Mouse (Mus musculus) lung, postnatal 36 days (tissue): Measurements from ENCODE around the gene Olfr958.

ENCODE experiments used
- DNase-seq: peaks from one replicate; pipeline ENCODE4 v3.0.0; 2022; ENCODE audit warnings: mixed read lengths

The Olfr958 gene

GRCm38 (mm10) chr9:39553946-39554345 is at the start of gene Olfr958:
Gene Olfr958, minus strand, starts transcription at chr9:39554054.
- DNase-seq = no peak

DNA sequence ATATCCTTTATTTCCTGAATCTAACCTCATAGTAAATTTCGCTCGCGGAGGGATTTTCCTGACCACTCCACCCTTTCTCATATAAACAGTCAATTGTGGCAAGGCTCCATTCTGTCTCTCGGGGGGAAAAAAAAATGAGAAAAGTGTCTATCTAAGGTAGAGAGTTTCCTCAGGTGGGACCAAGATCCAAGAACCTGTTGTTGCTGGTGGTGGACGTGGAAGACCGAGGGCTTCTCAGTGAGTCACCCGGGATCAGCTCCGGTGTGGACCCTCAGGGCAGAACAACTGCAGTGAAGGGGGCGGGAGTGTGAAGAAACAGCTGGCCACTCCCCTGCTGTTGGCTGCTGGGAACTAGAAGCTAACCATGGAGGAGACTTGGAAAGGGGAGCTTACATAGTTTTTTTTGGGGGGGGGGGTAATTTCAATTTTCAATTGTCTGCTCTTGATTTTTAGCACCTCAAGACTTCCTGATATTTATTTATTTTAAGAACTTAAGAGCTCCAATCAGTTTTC is 49.5 kb upstream of the Olfr958 start:
- no peak for DNase-seq

DNA sequence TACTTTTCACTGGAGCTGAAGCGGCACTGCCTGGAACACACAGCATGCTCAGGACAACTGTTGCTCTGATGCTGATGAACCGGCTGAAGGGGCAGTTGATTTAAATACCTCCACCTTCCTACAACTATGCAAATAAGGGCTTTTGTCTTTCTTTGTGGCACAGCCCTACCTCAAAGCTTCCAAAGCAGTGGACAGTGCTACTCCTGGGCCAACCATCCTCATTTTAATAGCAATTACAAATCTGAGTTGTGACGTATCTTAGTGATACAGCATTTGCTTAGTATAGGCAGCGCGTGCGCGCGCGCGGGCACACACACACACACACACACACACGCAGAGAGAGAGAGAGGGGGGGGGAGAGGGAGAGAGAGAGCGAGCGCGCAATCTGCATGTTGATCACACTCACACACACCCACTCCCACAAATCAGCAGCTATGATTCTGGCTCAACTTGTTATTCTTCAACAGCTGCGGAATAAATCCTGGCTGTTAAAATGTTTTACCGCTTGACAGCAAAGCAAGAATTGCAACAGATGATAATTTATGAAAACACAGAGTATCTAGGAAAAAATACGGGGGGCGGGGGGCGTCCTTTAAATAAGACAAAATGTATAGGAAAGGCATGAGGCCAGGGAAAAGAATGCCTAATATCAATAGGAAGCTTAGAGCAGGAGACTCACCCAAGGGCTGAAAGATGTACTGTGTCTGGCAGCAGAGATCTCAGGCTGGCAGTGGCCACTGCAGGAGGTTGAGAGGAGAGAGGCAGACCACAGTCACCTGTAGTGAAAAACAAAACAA is 48.9 kb upstream of the Olfr958 start:
- no peak for DNase-seq

- DNase-seq = no peak
These were observed 23.2 kb upstream of the Olfr958 start for GRCm38 (mm10) chr9:39577050-39577449.

- no peak for DNase-seq
These were observed 21.6 kb upstream of the Olfr958 start, which contains the start of gene Olfr959 for GRCm38 (mm10) chr9:39575469-39575868. Gene Olfr959, minus strand, starts transcription at chr9:39575569.

GRCm38 (mm10) chr9:39558349-39558647 is 4.4 kb upstream of the Olfr958 start:
- DNase-seq = no peak

- DNase-seq = no peak
These were observed 3.9 kb upstream of the Olfr958 start for GRCm38 (mm10) chr9:39557529-39558348.

- DNase-seq = peak; percentile 3
These were observed 3.0 kb downstream of the Olfr958 start for GRCm38 (mm10) chr9:39550806-39551205.

GRCm38 (mm10) chr9:39523616-39524285 is 30.1 kb downstream of the Olfr958 start:
- DNase-seq = no peak

DNA sequence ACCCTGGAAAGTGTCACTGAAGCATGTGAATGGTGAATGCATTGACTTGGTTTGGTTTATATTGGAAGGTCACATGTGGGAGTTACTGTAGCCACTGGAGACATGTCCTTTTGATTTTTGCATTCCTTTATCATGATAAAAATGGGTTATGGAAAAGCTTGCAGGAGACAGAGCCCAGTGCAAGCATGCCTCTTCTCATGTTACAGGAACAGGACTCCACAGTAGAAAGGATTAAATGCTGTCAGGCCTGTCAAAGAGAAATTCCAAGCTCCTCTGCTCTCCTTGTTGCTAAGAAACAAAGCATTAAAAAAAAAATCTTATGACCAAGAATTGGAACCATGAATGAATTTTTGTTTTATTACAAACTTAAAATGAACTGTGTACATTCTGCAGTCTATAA is 35.3 kb downstream of the Olfr958 start:
- no peak for DNase-seq

- no peak for DNase-seq
These were observed 38.3 kb downstream of the Olfr958 start, which contains the start of gene Olfr957 for GRCm38 (mm10) chr9:39515531-39515930. Gene Olfr957, minus strand, starts transcription at chr9:39515809.

GRCm38 (mm10) chr9:39509412-39509811 is 44.4 kb downstream of the Olfr958 start:
- DNase-seq = no peak

DNA sequence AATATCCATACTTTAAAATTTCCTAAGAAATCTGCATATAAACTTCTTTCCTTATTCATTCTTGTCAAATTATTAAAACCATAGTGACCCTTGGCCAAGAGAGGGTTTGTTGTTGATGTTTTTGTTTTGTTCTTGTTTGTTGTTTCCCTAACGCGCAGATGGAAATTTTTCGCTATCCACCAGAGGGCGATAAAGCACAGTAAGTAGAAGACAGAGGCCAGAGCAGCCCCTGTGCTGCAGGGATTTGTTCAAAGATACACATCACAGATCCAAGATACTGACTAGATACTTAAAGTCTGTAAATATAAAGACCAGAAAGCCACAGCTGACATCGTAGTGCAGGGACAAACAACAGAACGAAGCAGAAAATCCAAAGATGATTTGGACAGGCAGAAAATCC is 44.9 kb downstream of the Olfr958 start:
- peak; percentile 18 for DNase-seq
